Mouse (Mus musculus): ENCODE measurements around the gene Stoml2. TPM values are rescaled to one million over a fixed set of nuclear protein-coding genes. Genes with fewer than 3 reads are reported as not detected.
"Not testable (repeated sequence)": the region's sequence is repeated elsewhere in the genome, so short reads cannot be mapped to it uniquely, and the experiment has no call there.

The Stoml2 gene
- total RNA-seq, 2 experiments from 2014 or later, result 62.3 to 70.8 TPM

GRCm38 (mm10) chr4:43005765-43006164, 25.7 kb downstream of the Stoml2 start:
- ATAC-seq (ENCODE audit: poor library complexity, severe bottlenecking), result peak; percentile 63

- no peak for ATAC-seq (ENCODE audit: poor library complexity, severe bottlenecking)
Observed at GRCm38 (mm10) chr4:43004951-43005350, 26.6 kb downstream of the Stoml2 start.

GRCm38 (mm10) chr4:43002756-43003439, 28.6 kb downstream of the Stoml2 start:
- ATAC-seq (ENCODE audit: poor library complexity, severe bottlenecking), result no peak

GRCm38 (mm10) chr4:43001272-43001671, 30.2 kb downstream of the Stoml2 start:
- no peak for ATAC-seq (ENCODE audit: poor library complexity, severe bottlenecking)

- ATAC-seq (ENCODE audit: poor library complexity, severe bottlenecking), result peak; percentile 95
Observed at GRCm38 (mm10) chr4:43000141-43000986, 31.1 kb downstream of the Stoml2 start, which contains the start of gene Vcp. Gene Vcp, minus strand, starts transcription at chr4:43000507.

- ATAC-seq (ENCODE audit: poor library complexity, severe bottlenecking), result peak; percentile 54
Observed at GRCm38 (mm10) chr4:42999451-43000140, 31.9 kb downstream of the Stoml2 start.

GRCm38 (mm10) chr4:42998022-42998421, 33.5 kb downstream of the Stoml2 start:
- no peak for ATAC-seq (ENCODE audit: poor library complexity, severe bottlenecking)

GRCm38 (mm10) chr4:42988296-42988695, 43.2 kb downstream of the Stoml2 start:
- no peak for ATAC-seq (ENCODE audit: poor library complexity, severe bottlenecking)

- not testable (repeated sequence) for ATAC-seq (ENCODE audit: poor library complexity, severe bottlenecking)
Observed at GRCm38 (mm10) chr4:42980467-42980866, 51.0 kb downstream of the Stoml2 start.

- peak; percentile 45; the same call in 1 of the 2 replicates for ATAC-seq (ENCODE audit: poor library complexity, severe bottlenecking)
Observed at GRCm38 (mm10) chr4:42978062-42978461, 53.4 kb downstream of the Stoml2 start.

Other genes with a start within 250 kb of the Stoml2 start
- 0.11 TPM in 1 of 2 replicates, not detected in the other for gene Fam205a1, start 177.8 kb downstream of the Stoml2 start, total RNA-seq (2015)
- not detected in 2 replicates for gene Fam205a1, start 177.8 kb downstream of the Stoml2 start, total RNA-seq (2017)
- gene Gm12394, start 174.9 kb downstream of the Stoml2 start, total RNA-seq (2015), result not detected in 2 replicates
- gene Gm12394, start 174.9 kb downstream of the Stoml2 start, total RNA-seq (2017), result not detected in 2 replicates
- not detected in 2 replicates for gene Fam205c, start 157.5 kb downstream of the Stoml2 start, total RNA-seq (2015)
- gene Fam205c, start 157.5 kb downstream of the Stoml2 start, total RNA-seq (2017), result not detected in 2 replicates
- not detected in 2 replicates for gene Phf24, start 115.0 kb downstream of the Stoml2 start, total RNA-seq (2015)
- gene Phf24, start 115.0 kb downstream of the Stoml2 start, total RNA-seq (2017), result under 0.01 TPM in 1 of 2 replicates, not detected in the other
- 5.4 and 6.0 TPM in 2 replicates for gene Dnajb5, start 81.9 kb downstream of the Stoml2 start, total RNA-seq (2015)
- 2.6 and 6.3 TPM in 2 replicates for gene Dnajb5, start 81.9 kb downstream of the Stoml2 start, total RNA-seq (2017)
- gene 1700022I11Rik, start 62.1 kb downstream of the Stoml2 start, total RNA-seq (2015), result not detected in 2 replicates
- gene 1700022I11Rik, start 62.1 kb downstream of the Stoml2 start, total RNA-seq (2017), result not detected in 2 replicates
- 81.5 and 86.4 TPM in 2 replicates for gene Vcp, start 31.2 kb downstream of the Stoml2 start, total RNA-seq (2015)
- gene Vcp, start 31.2 kb downstream of the Stoml2 start, total RNA-seq (2017), result 154 and 165 TPM in 2 replicates
- gene Fancg, start 21.2 kb downstream of the Stoml2 start, total RNA-seq (2015), result 11.3 and 12.5 TPM in 2 replicates
- gene Fancg, start 21.2 kb downstream of the Stoml2 start, total RNA-seq (2017), result 13.0 and 14.3 TPM in 2 replicates
- gene Pigo, start 5.9 kb downstream of the Stoml2 start, total RNA-seq (2015), result 7.9 and 9.7 TPM in 2 replicates
- gene Pigo, start 5.9 kb downstream of the Stoml2 start, total RNA-seq (2017), result 5.6 and 11.1 TPM in 2 replicates
- gene Fam214b, start 14.5 kb upstream of the Stoml2 start, total RNA-seq (2015), result 14.2 and 15.4 TPM in 2 replicates
- gene Fam214b, start 14.5 kb upstream of the Stoml2 start, total RNA-seq (2017), result 31.7 and 33.6 TPM in 2 replicates
- gene Unc13b, start 27.2 kb upstream of the Stoml2 start, total RNA-seq (2015), result 0.16 TPM in 2 replicates
- 0.24 and 0.48 TPM in 2 replicates for gene Unc13b, start 27.2 kb upstream of the Stoml2 start, total RNA-seq (2017)
- gene Atp8b5, start 235.4 kb upstream of the Stoml2 start, total RNA-seq (2015), result 0.13 and 0.36 TPM in 2 replicates
- gene Atp8b5, start 235.4 kb upstream of the Stoml2 start, total RNA-seq (2017), result 0.04 and 0.20 TPM in 2 replicates